Mouse (Mus musculus): ENCODE data around the gene Myl9. TPM values are rescaled to one million over a fixed set of nuclear protein-coding genes. Genes with fewer than 3 reads are reported as not detected.

Gene Myl9
- polyA plus RNA-seq, 1 experiment from 2014 or later = 1,553 TPM

DNA sequence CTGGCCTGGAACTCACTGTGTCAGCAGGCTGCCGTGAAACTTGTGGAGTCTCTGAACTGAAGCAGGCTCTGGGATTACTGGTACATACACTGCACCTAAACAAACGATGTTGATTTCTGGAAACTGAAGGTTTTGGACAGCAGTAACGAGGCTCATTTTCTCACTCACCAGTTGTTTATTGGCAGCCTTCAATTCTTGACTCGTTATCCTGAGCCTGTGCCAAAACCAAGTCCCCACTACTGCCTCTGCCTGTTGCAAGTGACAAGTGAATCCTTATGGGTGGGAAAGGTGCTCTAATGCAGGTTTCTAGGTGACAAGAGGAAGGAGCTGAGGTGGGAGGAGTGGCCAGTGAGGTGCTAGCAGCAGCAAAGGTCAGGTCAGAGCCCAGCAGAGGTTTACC, 33.2 kb upstream of the Myl9 start:
- Histone ChIP-seq H3K4me3 (no peak overlapping the region), H3K27me3 (no peaks in the 10 kb centered on the region), H3K4me1 (replicated peaks) (peaks cover 51% of the 10 kb centered on the region), H3K9me3 (replicated peaks) (no peaks in the 10 kb centered on the region), H3K27ac (0 out of 2 replicates have a peak overlapping the region, but pooled peaks have one; percentile 32), H3K4me2 (no peak overlapping the region), H3K9ac (peak overlapping the region; percentile 24; the same call in 1 of the 2 replicates), H3K36me3 (peaks cover 9% of the 10 kb centered on the region; the same call in 1 of the 2 replicates)
- ATAC-seq (replicated peaks; ENCODE audit: insufficient number of reproducible peaks, insufficient read depth, low FRiP score, low read depth) = no peak
- 45% methylated on average over 4 of the region's 4 CpGs for WGBS

DNA sequence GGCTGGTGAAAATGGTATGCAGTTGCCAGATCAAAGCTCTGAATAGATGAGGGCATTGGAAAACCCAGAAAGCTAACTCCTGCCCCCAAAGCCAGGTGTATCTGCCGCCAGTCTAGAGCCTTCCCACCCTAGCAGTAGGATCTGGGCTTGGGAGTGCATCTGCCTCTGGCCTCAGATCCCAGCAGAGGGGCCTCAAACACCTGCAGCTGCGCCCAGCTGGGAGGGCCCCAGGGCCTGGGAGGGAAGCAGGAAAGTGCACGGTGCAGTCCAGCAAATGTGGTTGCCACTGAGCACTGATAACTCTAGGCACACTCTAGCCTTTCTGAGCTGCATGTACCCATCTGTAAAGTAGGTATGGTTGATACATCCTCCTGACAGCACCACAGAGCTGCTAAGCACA, 32.0 kb upstream of the Myl9 start:
- Histone ChIP-seq H3K4me3 (no peak overlapping the region), H3K9ac (no peak overlapping the region), H3K27me3 (no peaks in the 10 kb centered on the region), H3K27ac (no peak overlapping the region), H3K4me2 (no peak overlapping the region), H3K4me1 (replicated peaks) (peaks cover 38% of the 10 kb centered on the region), H3K9me3 (replicated peaks) (no peaks in the 10 kb centered on the region), H3K36me3 (peaks cover 9% of the 10 kb centered on the region; the same call in 1 of the 2 replicates)
- ATAC-seq (replicated peaks; ENCODE audit: insufficient number of reproducible peaks, insufficient read depth, low FRiP score, low read depth) = no peak
- WGBS = 67% methylated on average over 3 of the region's 3 CpGs

DNA sequence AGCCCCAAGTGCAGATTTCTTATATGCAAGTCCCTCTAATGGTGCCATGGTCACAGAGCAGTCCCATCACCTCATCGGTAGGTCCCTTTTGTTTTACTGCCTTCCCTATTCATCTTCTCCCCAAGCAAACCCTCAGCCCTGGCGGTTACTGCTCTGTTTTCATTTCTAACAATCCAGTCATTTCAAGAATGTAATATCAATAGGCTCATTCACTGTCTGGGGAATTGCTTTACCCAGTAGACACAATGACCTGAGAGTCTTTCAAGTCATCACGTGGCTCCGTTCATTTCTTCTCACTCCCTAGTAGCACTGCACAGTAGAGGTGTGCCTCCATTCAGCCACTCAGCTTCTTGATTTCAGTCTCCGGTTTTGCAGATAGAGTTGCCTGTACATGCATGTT, 30.8 kb upstream of the Myl9 start:
- 75% methylated on average over 5 of the region's 5 CpGs for whole genome bisulfite sequencing

DNA sequence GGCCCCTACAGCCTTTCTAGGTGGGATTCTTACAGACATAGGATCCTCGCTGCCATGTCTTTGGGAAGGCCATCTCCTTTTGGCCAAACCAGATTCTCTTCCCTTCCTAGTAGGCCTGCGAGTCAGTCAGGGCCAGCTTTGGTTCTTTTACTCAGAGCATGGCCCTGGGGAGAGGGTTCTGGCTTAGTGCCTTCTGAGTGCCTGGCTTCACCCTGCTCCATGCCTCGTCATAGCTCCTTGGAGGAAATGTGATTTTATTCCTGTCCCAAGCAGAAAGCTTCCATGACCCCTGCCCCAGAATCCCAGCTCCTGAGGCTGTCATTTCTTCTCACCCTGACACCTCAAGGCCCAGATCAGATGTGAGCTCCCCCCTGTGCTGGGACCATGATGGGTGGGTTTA, 27.9 kb upstream of the Myl9 start:
- H3K27me3 ChIP-seq = no peaks in the 10 kb centered on the region
- WGBS = 86% methylated on average over 3 of the region's 3 CpGs
- peaks cover 5% of the 10 kb centered on the region for H3K4me1 ChIP-seq (replicated peaks)
- no peaks in the 10 kb centered on the region for H3K9me3 ChIP-seq (replicated peaks)
- no peak overlapping the region for H3K4me3 ChIP-seq
- H3K9ac ChIP-seq = no peak overlapping the region
- no peak overlapping the region for H3K27ac ChIP-seq
- peaks cover 33% of the 10 kb centered on the region for H3K36me3 ChIP-seq
- no peak overlapping the region for H3K4me2 ChIP-seq
- no peak for ATAC-seq (replicated peaks; ENCODE audit: insufficient number of reproducible peaks, insufficient read depth, low FRiP score, low read depth)

More for the DNA sequence above, 30.8 kb upstream of the Myl9 start:
- no peak overlapping the region for H3K9ac ChIP-seq
- ATAC-seq (replicated peaks; ENCODE audit: insufficient number of reproducible peaks, insufficient read depth, low FRiP score, low read depth) = no peak
- peaks cover 30% of the 10 kb centered on the region for H3K4me1 ChIP-seq (replicated peaks)
- H3K27ac ChIP-seq = no peak overlapping the region
- H3K9me3 ChIP-seq (replicated peaks) = no peaks in the 10 kb centered on the region
- peaks cover 13% of the 10 kb centered on the region; the same call in 1 of the 2 replicates for H3K36me3 ChIP-seq
- H3K4me2 ChIP-seq = no peak overlapping the region
- H3K27me3 ChIP-seq = no peaks in the 10 kb centered on the region
- H3K4me3 ChIP-seq = no peak overlapping the region

DNA sequence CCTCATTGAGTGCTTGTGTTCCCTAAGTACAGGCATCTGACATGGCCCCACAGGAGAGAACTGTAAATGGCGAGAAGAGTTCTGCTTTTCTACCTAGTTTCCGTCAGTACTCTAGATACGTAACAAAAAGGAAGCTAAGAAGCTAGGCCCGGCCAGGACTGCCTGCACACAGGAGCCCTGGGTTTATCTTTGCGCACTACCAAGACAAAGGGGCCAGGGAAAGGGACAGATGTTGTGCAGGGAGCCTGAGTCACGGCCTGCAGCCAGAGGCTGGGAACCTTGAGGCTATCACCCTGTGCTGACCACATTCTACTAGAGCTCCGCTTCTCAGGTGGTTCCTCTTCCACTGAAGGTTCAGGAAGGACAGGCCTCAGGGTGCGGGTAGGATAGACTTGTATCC, 25.5 kb upstream of the Myl9 start:
- Histone ChIP-seq H3K9ac (no peak overlapping the region), H3K9me3 (replicated peaks) (no peaks in the 10 kb centered on the region), H3K4me3 (no peak overlapping the region), H3K4me2 (no peak overlapping the region), H3K27me3 (no peaks in the 10 kb centered on the region), H3K4me1 (replicated peaks) (no peaks in the 10 kb centered on the region), H3K27ac (no peak overlapping the region), H3K36me3 (peaks cover 50% of the 10 kb centered on the region)
- 75% methylated on average over 8 of the region's 8 CpGs for whole genome bisulfite sequencing
- no peak for ATAC-seq (replicated peaks; ENCODE audit: insufficient number of reproducible peaks, insufficient read depth, low FRiP score, low read depth)

DNA sequence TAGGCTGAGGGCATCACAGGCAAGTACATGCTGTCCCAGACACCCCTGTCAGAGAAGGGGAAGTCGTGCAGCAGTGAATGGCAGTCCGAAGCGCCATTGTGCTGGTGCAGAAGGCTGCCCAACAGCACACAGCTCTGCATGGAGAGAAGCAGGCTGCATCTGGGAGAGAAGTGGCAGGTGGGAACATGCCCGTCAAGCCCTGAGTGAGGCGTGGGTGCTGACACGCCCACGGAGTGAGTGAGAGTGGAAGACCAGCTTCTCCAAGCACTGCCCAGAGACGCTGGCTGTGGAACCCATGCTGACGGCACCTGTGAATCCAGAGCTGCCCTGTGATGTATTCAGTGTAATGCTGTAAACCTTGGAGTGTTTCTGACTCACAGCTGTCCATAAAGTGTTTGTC, 18.3 kb upstream of the Myl9 start:
- H3K4me1 ChIP-seq (replicated peaks) = no peaks in the 10 kb centered on the region
- no peak overlapping the region for H3K4me2 ChIP-seq
- no peak overlapping the region for H3K27ac ChIP-seq
- no peaks in the 10 kb centered on the region for H3K27me3 ChIP-seq
- H3K36me3 ChIP-seq = peaks cover 72% of the 10 kb centered on the region
- no peak overlapping the region for H3K4me3 ChIP-seq
- H3K9ac ChIP-seq = no peak overlapping the region
- no peaks in the 10 kb centered on the region for H3K9me3 ChIP-seq (replicated peaks)
- 94% methylated on average over 9 of the region's 9 CpGs for whole genome bisulfite sequencing
- no peak for ATAC-seq (replicated peaks; ENCODE audit: insufficient number of reproducible peaks, insufficient read depth, low FRiP score, low read depth)

DNA sequence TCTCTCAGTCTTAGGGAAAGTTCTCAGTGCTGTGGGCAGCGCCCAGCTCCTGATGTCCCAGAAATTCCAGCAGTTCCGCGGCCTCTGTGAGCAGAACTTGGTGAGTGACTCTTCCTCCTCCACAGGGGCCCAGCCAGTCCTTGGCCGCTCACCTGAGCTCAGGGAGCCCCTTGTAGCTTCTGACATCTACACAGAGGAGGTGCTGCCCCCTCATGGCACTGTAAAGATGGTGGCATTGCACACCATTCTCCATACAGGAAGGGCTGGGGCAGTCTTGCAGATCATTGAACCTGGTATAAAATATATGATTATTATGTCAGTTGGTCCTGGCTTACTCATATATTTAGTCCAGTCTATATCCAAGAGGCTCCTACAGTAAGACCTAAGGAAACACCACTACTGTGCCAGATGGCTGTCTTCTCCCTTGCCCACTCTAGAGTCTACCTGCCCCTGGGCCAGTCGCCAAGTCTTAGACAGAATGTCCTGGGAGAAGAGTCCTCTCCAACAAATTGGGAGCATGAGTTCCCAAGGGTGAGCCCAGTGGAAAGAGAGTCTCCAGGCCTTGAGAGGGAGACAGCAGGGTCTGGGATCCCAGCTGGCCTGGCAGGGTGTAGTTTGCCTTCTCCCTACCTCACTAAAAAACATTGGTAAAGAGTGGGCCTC, 14.2 kb upstream of the Myl9 start:
- Histone ChIP-seq H3K4me3 (no peak overlapping the region), H3K27me3 (no peaks in the 10 kb centered on the region), H3K9ac (no peak overlapping the region), H3K36me3 (peaks cover 65% of the 10 kb centered on the region), H3K9me3 (replicated peaks) (no peaks in the 10 kb centered on the region), H3K27ac (no peak overlapping the region), H3K4me1 (replicated peaks) (peaks cover 14% of the 10 kb centered on the region), H3K4me2 (no peak overlapping the region)
- ATAC-seq (replicated peaks; ENCODE audit: insufficient number of reproducible peaks, insufficient read depth, low FRiP score, low read depth) = 0 out of 2 replicates have a peak, but pooled peaks have one; percentile 32
- WGBS = 80% methylated on average over 5 of the region's 5 CpGs

DNA sequence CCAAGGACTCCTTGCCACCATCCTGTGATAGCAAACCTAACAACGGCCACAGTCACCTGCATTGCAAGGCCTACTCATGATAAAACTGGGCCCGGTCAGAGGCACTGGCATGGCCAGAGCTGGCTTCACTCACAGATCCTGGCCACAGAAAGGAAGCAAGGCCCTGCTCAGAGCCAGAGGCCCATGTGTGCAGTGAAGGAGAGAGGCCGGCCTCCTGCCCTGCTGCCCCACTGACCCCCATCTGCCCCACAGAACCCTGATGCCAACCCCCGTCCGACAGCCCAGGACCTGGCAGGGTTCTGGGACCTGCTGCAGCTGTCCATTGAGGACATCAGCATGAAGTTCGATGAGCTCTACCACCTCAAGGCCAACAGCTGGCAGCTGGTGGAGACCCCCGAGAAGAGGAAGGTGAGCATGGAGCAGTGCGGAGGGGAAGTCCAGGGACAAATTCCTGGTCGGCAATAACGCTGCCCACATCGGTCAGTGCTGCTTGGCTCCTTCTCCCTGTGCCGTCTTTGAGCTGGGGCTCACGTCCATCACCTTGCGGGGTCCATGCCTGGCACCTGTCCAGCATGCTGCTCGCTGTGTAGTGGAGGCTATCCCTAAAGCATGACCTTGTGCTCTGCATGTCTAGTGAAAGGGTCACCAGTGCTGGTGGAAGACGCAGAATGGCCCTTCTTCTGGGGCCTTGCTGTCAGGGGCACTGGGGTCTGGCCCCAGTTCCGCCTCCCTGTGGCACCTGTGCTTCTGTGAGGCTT, 13.5 kb upstream of the Myl9 start:
- no peak for ATAC-seq (replicated peaks; ENCODE audit: insufficient number of reproducible peaks, insufficient read depth, low FRiP score, low read depth)
- Histone ChIP-seq H3K4me1 (replicated peaks) (peaks cover 19% of the 10 kb centered on the region), H3K27ac (no peak overlapping the region), H3K9me3 (replicated peaks) (no peaks in the 10 kb centered on the region), H3K36me3 (peaks cover 58% of the 10 kb centered on the region), H3K9ac (no peak overlapping the region), H3K27me3 (no peaks in the 10 kb centered on the region), H3K4me2 (no peak overlapping the region), H3K4me3 (no peak overlapping the region)
- WGBS = 91% methylated on average over 17 of the region's 17 CpGs

DNA sequence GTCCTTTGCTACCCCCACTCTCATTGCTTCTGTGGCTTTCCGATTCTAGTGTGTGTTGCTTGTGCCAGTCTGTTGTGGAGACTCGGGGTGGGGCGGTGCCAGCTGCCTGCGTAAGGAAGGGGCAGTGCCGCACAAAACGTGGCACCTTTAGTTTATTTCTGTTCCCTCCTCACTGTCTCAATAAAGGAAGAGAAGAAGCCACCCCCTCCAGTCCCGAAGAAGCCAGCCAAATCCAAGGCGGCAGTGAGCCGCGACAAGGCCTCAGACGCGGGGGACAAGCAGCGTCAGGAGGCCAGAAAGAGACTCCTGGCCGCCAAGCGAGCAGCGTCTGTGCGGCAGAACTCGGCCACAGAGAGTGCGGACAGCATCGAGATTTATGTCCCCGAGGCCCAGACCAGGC, 12.7 kb upstream of the Myl9 start:
- Histone ChIP-seq H3K9me3 (replicated peaks) (no peaks in the 10 kb centered on the region), H3K4me1 (replicated peaks) (peaks cover 19% of the 10 kb centered on the region), H3K36me3 (peaks cover 50% of the 10 kb centered on the region), H3K4me2 (no peak overlapping the region), H3K27me3 (no peaks in the 10 kb centered on the region), H3K27ac (no peak overlapping the region), H3K9ac (no peak overlapping the region), H3K4me3 (no peak overlapping the region)
- WGBS = 90% methylated on average over 21 of the region's 21 CpGs
- no peak for ATAC-seq (replicated peaks; ENCODE audit: insufficient number of reproducible peaks, insufficient read depth, low FRiP score, low read depth)

DNA sequence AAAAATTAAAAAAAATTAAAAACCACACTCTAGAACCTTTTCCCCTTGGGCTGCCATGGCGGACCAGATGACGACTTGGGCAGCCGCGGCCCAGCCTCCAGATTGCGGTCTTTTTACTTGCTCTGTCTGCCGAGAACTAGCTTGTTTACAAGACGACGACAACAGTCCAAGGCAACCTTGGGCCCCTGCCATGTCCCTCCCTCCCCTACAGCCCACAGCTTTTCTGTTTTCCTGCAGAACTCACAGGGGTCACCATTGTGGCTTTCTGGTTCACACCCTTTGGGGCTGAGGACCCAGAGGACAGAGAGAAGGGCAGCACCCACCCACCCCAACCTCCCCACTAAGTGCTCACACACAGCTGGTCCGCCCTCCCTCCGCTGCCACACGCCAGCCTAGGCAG, 12.1 kb upstream of the Myl9 start:
- Histone ChIP-seq H3K4me3 (no peak overlapping the region), H3K4me2 (no peak overlapping the region), H3K27me3 (no peaks in the 10 kb centered on the region), H3K36me3 (peaks cover 44% of the 10 kb centered on the region), H3K4me1 (replicated peaks) (peaks cover 19% of the 10 kb centered on the region), H3K9me3 (replicated peaks) (no peaks in the 10 kb centered on the region), H3K9ac (no peak overlapping the region), H3K27ac (no peak overlapping the region)
- no peak for ATAC-seq (replicated peaks; ENCODE audit: insufficient number of reproducible peaks, insufficient read depth, low FRiP score, low read depth)
- 80% methylated on average over 11 of the region's 11 CpGs for WGBS

DNA sequence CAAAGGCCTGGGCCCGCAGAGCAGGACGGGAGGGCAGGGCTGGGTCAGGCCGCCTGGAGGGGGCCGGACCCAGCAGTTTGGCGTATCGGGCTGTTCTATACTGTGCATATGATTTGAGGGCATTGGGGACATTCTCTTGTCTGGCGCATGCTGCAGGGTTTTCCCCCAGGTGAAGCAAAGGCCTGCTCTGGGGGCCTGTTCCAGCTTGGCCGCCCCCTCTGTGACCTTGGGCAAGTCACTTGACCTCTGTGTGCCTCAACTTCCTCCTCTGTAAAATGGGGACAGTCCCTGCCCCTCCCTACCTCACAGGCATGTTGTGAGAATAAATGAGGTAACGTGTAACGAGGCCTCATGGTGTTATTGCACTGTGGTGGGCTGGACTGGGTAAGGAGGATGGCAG, 11.2 kb upstream of the Myl9 start:
- Histone ChIP-seq H3K9ac (no peak overlapping the region; the same call in 1 of the 2 replicates), H3K27ac (0 out of 2 replicates have a peak overlapping the region, but pooled peaks have one; percentile 44), H3K9me3 (replicated peaks) (no peaks in the 10 kb centered on the region), H3K4me1 (replicated peaks) (peaks cover 19% of the 10 kb centered on the region), H3K4me2 (no peak overlapping the region), H3K4me3 (no peak overlapping the region), H3K27me3 (no peaks in the 10 kb centered on the region), H3K36me3 (peaks cover 34% of the 10 kb centered on the region)
- 95% methylated on average over 10 of the region's 10 CpGs for WGBS
- ATAC-seq (replicated peaks; ENCODE audit: insufficient number of reproducible peaks, insufficient read depth, low FRiP score, low read depth) = no peak
